In genomic region chr5:148897069-148897702, GRCm38 (mm10) we compare ENCODE assay signal across 8 mouse cellular contexts. TPM values are rescaled to one million over a fixed set of nuclear protein-coding genes. Genes with fewer than 3 reads are reported as not detected.
DNase-seq lines count a peak whose midpoint lies in the region; ATAC-seq lines count a peak whose summit lies in the region.

No protein-coding gene starts in this region.

- peak; percentile 100 for DNase-seq in MEL-GATA-1-ER (ENCODE audit: extremely low read depth, low read depth)
- peak; percentile 56 for DNase-seq in c-Kit-positive CD71-negative TER-119-negative erythroid progenitor cells, embryonic 14.5 days (ENCODE audit: low read depth)
- DNase-seq in heart, postnatal 25 days (ENCODE audit: low spot score), result peak; percentile 30
- peak; percentile 21 for DNase-seq in left cerebral cortex, postnatal 4 days
- DNase-seq in retina, embryonic 14.5 days (ENCODE audit: low spot score), result peak; percentile 29
- no peak for DNase-seq in urinary bladder, adult 18-20 months (ENCODE audit: low spot score in 2 of 2)
- DNase-seq in T-cell, adult 2 months (ENCODE audit: low spot score), result no peak

- ATAC-seq in inflammation-experienced regulatory T-cells, adult 6 months, result no peak

- intact Hi-C loops in heart, postnatal 25 days (cut with DNase I), result no loop called here
- intact Hi-C loops in left cerebral cortex, postnatal 4 days (cut with DNase I), result no loop called here

RNA-seq across cellular contexts. Expression of gene Katnal1, which starts 31.9 kb away (rescaled TPM):
- 1 to 10 TPM; 9.2 to 9.9 TPM for total RNA-seq in heart, postnatal 25 days (2021)
- total RNA-seq in left cerebral cortex, postnatal 4 days (2021), result 10 to 100 TPM; 53.5 to 57.3 TPM
- 1 to 10 TPM; 2.1 to 3.7 (median 3.7) TPM for polyA plus RNA-seq in inflammation-experienced regulatory T-cells, adult 6 months (2017; shearing (Covaris generic))

Comparison
In these comparisons a context has a peak if more than half of its experiments do, and no peak if none do; other contexts are left out.
1. DNase-seq: peak in MEL-GATA-1-ER (single experiment), c-Kit-positive CD71-negative TER-119-negative erythroid progenitor cells, embryonic 14.5 days (single experiment), heart, postnatal 25 days (single experiment), left cerebral cortex, postnatal 4 days (single experiment) and retina, embryonic 14.5 days (single experiment); none in urinary bladder, adult 18-20 months (0 of 2) and T-cell, adult 2 months (single experiment).
2. RNA of gene Katnal1, which starts 31.9 kb away (total RNA-seq): 53.5 to 57.3 TPM in left cerebral cortex, postnatal 4 days; 9.2 to 9.9 TPM in heart, postnatal 25 days; every median in the first group is over 4 times any median in the second.